Mouse (Mus musculus): ENCODE measurements around the gene Fsd1. TPM values are rescaled to one million over a fixed set of nuclear protein-coding genes. Genes with fewer than 3 reads are reported as not detected.

The Fsd1 gene
- polyA plus RNA-seq, 1 experiment from 2014 or later, result 18.3 TPM

DNA sequence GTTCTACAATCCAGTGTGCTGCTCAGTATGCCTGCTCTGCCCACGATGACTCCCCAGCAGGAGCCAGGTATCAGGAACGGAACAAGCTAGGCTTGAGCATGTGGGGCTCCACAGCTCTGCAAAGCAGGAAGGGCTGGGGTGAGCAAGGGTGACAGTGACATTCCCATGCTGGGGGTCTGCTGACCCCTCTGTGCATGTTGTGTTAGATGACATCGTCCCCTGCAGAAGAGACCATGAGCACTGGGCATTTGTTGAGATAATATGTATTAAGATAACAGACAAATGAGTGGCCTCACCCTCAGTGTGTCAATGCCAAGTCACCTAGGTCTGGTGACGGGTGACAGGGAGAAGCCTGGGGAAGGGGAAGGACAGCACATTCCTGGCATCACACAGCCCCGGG lies 38.6 kb downstream of the Fsd1 start:
- no peak overlapping the region for H3K9ac ChIP-seq
- H3K4me2 ChIP-seq, result no peak overlapping the region
- H3K27ac ChIP-seq, result peak overlapping the region; percentile 14; the same call in 1 of the 2 replicates
- no peaks in the 10 kb centered on the region for H3K27me3 ChIP-seq
- ATAC-seq (ENCODE audit: insufficient number of reproducible peaks, low FRiP score, low TSS enrichment, low read depth), result no peak
- no peaks in the 10 kb centered on the region for H3K9me3 ChIP-seq
- H3K4me3 ChIP-seq, result no peak overlapping the region
- H3K4me1 ChIP-seq, result peaks cover 24% of the 10 kb centered on the region; the same call in 1 of the 2 replicates
- H3K36me3 ChIP-seq, result peaks cover 34% of the 10 kb centered on the region
- WGBS, result 78% methylated on average over 5 of the region's 5 CpGs

DNA sequence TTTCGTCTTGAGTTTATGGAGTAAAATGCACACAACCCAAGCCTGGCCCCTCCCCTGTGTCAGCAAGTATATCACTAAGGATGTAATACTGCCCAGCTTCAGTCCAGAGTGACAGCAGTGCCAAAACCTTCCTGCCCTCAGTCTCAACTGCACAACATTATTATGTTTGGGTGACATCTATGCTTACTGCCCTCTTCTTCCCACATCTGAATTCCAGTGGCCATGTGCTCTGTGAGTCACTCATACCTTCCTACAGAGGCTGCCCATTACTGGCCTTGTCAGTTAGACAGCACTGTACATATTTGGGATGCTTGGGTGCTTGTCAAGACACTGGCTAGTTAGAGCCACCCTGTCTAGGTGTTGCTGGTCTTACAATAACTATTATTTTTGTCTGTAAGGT lies 40.0 kb downstream of the Fsd1 start:
- 79% methylated on average over 1 of the region's 1 CpGs for WGBS
- Histone ChIP-seq H3K4me1 (peaks cover 34% of the 10 kb centered on the region), H3K36me3 (peaks cover 43% of the 10 kb centered on the region), H3K27me3 (no peaks in the 10 kb centered on the region), H3K27ac (no peak overlapping the region), H3K9me3 (no peaks in the 10 kb centered on the region), H3K9ac (no peak overlapping the region), H3K4me2 (no peak overlapping the region), H3K4me3 (no peak overlapping the region)
- no peak for ATAC-seq (ENCODE audit: insufficient number of reproducible peaks, low FRiP score, low TSS enrichment, low read depth)

DNA sequence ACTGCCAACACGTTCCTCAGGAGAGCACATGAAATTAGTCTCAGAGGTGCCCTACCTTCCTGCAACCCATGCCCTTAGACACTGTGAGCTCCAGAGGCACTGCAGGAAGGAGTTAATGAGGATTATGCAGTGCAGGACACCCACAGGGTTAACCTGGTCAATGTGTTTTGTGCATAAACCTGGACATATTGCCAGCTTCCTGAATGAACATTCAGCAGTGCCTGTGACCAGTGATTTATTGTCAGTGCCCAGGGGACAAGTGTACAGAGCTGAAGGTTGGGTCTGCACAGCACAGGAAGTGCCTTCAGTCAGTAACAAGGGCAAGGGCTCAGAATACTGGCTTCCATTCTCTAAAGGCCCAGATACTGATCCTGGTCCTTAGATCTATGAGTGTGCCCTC lies 40.6 kb downstream of the Fsd1 start:
- peaks cover 37% of the 10 kb centered on the region for H3K4me1 ChIP-seq
- H3K27me3 ChIP-seq, result no peaks in the 10 kb centered on the region
- H3K36me3 ChIP-seq, result peaks cover 44% of the 10 kb centered on the region
- no peak for ATAC-seq (ENCODE audit: insufficient number of reproducible peaks, low FRiP score, low TSS enrichment, low read depth)
- H3K9ac ChIP-seq, result no peak overlapping the region
- no peak overlapping the region for H3K4me3 ChIP-seq
- no peak overlapping the region for H3K4me2 ChIP-seq
- no peak overlapping the region for H3K27ac ChIP-seq
- 35% methylated on average over 1 of the region's 1 CpGs for WGBS
- H3K9me3 ChIP-seq, result no peaks in the 10 kb centered on the region

DNA sequence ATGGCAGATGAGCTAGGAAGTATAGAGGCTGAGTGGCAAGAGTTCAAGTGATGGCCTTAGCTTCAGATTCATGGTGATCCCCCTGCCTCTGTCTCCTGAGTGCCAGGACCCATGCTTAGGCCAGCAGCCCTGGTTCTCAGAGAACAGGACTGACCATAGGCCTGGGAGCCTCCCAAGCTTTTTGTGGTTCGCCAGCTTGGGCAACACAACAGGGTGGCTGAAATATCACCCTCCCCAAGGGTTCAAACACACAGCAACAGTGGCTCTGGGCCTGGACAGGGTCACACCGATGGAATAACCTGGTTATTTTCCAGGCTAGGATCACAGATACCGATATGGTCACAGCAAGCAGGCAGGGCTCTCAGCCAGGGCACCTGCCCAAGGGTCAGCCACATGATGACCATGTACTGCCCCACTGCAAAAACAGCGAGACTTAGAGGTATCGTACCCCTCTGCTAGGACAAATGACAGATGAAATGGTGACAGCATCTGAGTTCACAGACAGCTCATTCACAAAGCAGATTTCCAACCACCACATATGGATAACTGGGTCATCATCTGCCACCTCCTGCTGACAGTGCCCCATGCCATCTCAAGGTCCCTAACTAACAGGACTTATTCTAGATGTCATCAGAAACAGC lies 41.6 kb downstream of the Fsd1 start:
- 91% methylated on average over 5 of the region's 5 CpGs for WGBS
- no peaks in the 10 kb centered on the region for H3K9me3 ChIP-seq
- no peaks in the 10 kb centered on the region for H3K27me3 ChIP-seq
- H3K9ac ChIP-seq, result no peak overlapping the region
- H3K4me1 ChIP-seq, result peaks cover 42% of the 10 kb centered on the region
- ATAC-seq (ENCODE audit: insufficient number of reproducible peaks, low FRiP score, low TSS enrichment, low read depth), result no peak
- H3K36me3 ChIP-seq, result peaks cover 52% of the 10 kb centered on the region
- H3K27ac ChIP-seq, result no peak overlapping the region
- H3K4me3 ChIP-seq, result no peak overlapping the region
- H3K4me2 ChIP-seq, result no peak overlapping the region

DNA sequence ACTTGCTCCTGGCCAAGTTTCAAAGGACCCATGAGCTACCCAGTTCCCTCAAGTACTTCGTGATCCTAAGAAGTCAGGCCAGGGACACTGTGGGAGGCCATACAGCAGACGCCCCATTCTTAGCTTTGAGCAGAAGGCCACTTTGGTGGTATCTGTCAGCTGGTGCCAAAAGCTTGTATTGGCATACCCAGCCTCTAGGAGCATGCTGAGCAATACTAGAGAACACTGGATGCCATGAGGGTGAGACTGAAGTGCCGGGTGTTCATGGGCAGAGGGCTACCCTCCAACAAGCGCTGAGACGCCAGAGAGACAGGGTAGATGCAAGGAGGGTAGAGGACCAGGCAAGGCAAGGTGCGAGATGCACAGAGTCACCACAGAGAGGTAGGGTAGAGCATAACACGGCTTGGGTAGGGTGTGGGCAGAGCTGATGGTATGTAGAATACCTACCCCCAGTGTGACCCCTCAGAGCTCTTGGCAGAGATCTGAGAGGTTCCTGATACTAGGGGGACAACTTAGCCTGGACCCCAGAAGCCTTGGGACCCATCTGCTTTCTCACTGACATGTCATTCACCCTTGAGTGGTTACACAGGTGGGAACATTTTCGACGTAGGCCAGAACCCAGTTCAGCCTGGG lies 44.0 kb downstream of the Fsd1 start:
- Histone ChIP-seq H3K36me3 (peaks cover 64% of the 10 kb centered on the region), H3K9ac (no peak overlapping the region), H3K4me3 (no peak overlapping the region), H3K27ac (peak overlapping the region; percentile 33; the same call in 1 of the 2 replicates), H3K4me2 (no peak overlapping the region), H3K4me1 (peaks cover 48% of the 10 kb centered on the region), H3K27me3 (no peaks in the 10 kb centered on the region), H3K9me3 (no peaks in the 10 kb centered on the region)
- ATAC-seq (ENCODE audit: insufficient number of reproducible peaks, low FRiP score, low TSS enrichment, low read depth), result no peak
- 94% methylated on average over 9 of the region's 9 CpGs for WGBS

DNA sequence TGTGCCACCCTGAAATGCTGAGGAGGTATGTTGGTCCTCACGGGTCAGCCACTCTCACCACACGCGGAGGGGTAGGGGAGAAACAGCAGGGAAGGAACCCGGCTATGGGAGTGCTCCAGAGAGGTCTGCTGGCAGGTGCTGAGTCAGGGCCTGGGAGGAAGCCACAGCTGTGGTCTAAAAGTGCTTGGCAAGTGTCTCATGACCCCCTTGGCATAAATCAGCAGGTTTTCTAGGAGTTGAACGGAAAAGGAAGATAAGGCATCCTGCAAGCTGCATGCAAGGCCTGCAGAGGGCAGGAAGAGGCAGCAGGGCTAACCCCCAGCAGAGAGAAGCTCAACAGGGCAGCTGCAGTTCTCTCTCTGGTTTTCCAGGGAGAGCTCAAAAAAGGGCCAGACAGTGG lies 44.6 kb downstream of the Fsd1 start:
- H3K27me3 ChIP-seq, result no peaks in the 10 kb centered on the region
- no peak overlapping the region; the same call in 1 of the 2 replicates for H3K9ac ChIP-seq
- no peak overlapping the region for H3K4me2 ChIP-seq
- peak overlapping the region; percentile 33; the same call in 1 of the 2 replicates for H3K27ac ChIP-seq
- WGBS, result 59% methylated on average over 5 of the region's 5 CpGs
- no peaks in the 10 kb centered on the region for H3K9me3 ChIP-seq
- no peak overlapping the region for H3K4me3 ChIP-seq
- peaks cover 64% of the 10 kb centered on the region for H3K36me3 ChIP-seq
- peaks cover 49% of the 10 kb centered on the region for H3K4me1 ChIP-seq
- no peak for ATAC-seq (ENCODE audit: insufficient number of reproducible peaks, low FRiP score, low TSS enrichment, low read depth)

DNA sequence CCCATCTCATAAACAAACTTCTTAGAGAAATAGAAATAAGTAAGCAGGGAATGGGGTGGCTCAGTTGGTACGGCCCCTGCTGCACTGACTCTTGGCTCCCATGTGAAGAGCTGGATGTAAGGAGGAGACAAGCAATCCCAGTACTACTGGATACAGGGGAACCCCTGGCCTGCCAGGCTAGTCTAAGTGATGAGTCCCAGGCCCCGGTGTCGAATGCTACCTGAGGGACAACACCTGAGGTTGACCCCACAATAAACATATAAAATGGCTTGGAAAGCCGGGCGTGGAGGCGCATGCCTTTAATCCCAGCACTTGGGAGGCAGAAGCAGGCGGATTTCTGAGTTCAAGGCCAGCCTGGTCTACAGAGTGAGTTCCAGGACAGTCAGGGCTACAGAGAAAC lies 45.1 kb downstream of the Fsd1 start:
- no peak for ATAC-seq (ENCODE audit: insufficient number of reproducible peaks, low FRiP score, low TSS enrichment, low read depth)
- Histone ChIP-seq H3K4me1 (peaks cover 49% of the 10 kb centered on the region), H3K4me3 (no peak overlapping the region), H3K4me2 (no peak overlapping the region), H3K9me3 (no peaks in the 10 kb centered on the region), H3K9ac (no peak overlapping the region; the same call in 1 of the 2 replicates), H3K27me3 (no peaks in the 10 kb centered on the region), H3K36me3 (peaks cover 64% of the 10 kb centered on the region), H3K27ac (no peak overlapping the region)
- WGBS, result 86% methylated on average over 7 of the region's 7 CpGs

DNA sequence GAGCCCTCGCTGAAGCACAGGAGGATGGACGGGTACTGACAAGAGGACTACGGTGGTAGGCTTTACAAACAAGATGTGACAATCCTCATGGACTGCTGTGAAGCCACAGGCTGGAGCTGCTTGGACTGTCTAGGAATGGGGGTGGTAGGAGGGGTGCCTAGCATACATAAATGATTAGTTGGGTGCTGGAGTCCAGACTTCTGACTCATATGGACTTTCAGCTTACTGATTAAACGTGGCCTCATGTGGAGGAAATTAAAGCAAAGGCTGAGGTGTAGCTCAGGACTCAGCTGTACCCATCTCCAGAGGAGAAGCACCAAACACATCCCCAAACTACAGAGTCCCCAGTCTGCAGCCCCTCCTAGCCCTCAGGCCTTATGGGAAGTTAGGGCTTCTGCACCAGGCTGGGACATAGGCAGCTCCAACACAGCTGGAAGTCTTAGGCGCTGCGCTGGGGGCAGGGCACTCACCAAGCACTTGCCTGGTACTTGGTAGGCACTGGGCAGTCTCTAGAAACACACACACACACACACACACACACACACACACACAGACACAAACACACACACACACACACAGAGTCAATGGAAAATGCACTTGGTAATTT lies 45.9 kb downstream of the Fsd1 start:
- Histone ChIP-seq H3K27ac (no peak overlapping the region; the same call in 1 of the 2 replicates), H3K27me3 (no peaks in the 10 kb centered on the region), H3K4me2 (no peak overlapping the region), H3K4me3 (no peak overlapping the region), H3K36me3 (peaks cover 64% of the 10 kb centered on the region), H3K9ac (no peak overlapping the region), H3K4me1 (peaks cover 54% of the 10 kb centered on the region), H3K9me3 (no peaks in the 10 kb centered on the region)
- 71% methylated on average over 6 of the region's 6 CpGs for WGBS
- no peak for ATAC-seq (ENCODE audit: insufficient number of reproducible peaks, low FRiP score, low TSS enrichment, low read depth)

DNA sequence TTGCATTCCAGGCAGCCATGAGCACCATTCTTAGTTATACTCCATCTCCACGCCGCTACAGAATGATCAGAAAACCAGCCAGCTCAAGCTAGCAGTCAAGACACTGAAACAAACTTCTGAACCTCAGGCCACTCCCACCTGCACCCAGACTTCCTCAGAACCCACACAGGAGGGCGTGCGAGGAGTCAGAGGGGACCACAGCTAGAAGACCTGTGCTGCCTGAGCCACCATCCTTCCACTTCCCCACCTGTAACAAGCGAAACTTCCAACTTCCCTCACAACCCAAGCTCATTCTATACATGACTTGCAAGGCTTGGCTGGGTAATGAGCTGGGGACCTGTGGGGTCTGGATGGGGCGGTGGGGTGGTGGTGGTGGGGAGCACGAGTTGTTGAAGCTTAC lies 46.5 kb downstream of the Fsd1 start:
- Histone ChIP-seq H3K36me3 (peaks cover 58% of the 10 kb centered on the region), H3K9ac (no peak overlapping the region), H3K27ac (no peak overlapping the region), H3K9me3 (no peaks in the 10 kb centered on the region), H3K4me3 (no peak overlapping the region), H3K27me3 (no peaks in the 10 kb centered on the region), H3K4me2 (no peak overlapping the region), H3K4me1 (peaks cover 54% of the 10 kb centered on the region)
- ATAC-seq (ENCODE audit: insufficient number of reproducible peaks, low FRiP score, low TSS enrichment, low read depth), result no peak
- 71% methylated on average over 7 of the region's 7 CpGs for WGBS

DNA sequence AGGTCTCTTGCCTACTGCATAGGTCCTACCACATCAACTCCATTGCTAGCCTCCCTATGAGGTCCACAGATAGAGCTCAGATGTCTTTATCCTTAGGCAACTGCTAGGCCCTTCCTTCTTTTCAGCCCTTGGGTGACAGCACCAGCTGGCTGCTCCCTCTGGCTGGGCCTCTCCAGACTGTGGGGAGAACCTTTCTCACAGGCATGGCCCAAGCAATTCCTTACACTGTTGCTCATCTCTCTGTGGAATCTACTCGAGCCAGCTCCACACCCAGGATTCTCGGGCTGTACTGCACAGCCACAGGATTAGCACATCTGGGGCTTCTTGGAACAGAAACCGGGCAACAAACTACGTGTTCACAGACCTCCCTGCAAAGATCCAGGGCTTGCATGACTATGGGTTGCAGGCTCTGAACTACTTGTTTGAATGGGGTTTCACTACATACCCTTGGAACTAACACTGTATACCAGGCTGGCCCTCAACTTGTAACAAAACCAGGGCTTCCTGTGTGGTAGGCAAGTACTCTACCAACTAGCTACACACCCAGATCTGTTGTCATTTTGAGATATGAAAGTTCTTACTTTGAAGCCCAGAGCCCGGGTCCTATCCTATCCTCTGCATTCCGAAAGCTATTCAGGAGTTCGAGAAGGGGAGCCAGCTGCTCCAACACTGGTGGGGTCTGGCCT lies 47.9 kb downstream of the Fsd1 start:
- peaks cover 54% of the 10 kb centered on the region for H3K4me1 ChIP-seq
- ATAC-seq (ENCODE audit: insufficient number of reproducible peaks, low FRiP score, low TSS enrichment, low read depth), result no peak
- 0 out of 2 replicates have a peak overlapping the region, but pooled peaks have one; percentile 2 for H3K4me2 ChIP-seq
- 0 out of 2 replicates have a peak overlapping the region, but pooled peaks have one; percentile 13 for H3K27ac ChIP-seq
- H3K36me3 ChIP-seq, result peaks cover 44% of the 10 kb centered on the region
- H3K9me3 ChIP-seq, result no peaks in the 10 kb centered on the region
- H3K9ac ChIP-seq, result 0 out of 2 replicates have a peak overlapping the region, but pooled peaks have one; percentile 97
- H3K4me3 ChIP-seq, result peak overlapping the region; percentile 88; the same call in 1 of the 2 replicates
- H3K27me3 ChIP-seq, result no peaks in the 10 kb centered on the region
- 81% methylated on average over 7 of the region's 7 CpGs for WGBS

DNA sequence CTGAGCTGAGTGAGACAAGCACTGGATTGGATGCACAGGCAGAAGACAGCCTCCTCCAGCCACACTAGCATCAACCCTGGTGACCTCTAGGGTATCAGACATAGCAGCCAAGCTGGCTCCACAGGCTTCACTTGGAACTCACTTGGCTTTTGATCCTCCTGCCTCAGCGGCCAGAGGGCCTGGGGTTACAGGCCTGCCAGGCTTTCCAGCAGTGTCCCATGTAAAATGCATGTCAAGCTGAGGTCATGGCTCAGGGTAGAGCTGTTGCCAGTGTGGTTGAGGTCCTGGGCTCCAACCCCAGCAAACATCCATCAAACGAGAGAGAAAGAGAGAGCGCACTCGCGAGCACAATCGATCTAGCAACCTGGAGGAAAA lies 48.4 kb downstream of the Fsd1 start:
- Histone ChIP-seq H3K9me3 (no peaks in the 10 kb centered on the region), H3K27me3 (no peaks in the 10 kb centered on the region), H3K36me3 (peaks cover 39% of the 10 kb centered on the region), H3K27ac (0 out of 2 replicates have a peak overlapping the region, but pooled peaks have one; percentile 13), H3K9ac (peak overlapping the region; percentile 97), H3K4me1 (peaks cover 54% of the 10 kb centered on the region), H3K4me2 (peak overlapping the region; percentile 49), H3K4me3 (peak overlapping the region; percentile 88)
- WGBS, result 84% methylated on average over 6 of the region's 6 CpGs
- no peak for ATAC-seq (ENCODE audit: insufficient number of reproducible peaks, low FRiP score, low TSS enrichment, low read depth)
